Mouse (Mus musculus) embryonic facial prominence, embryonic 12.5 days (tissue): Measurements from ENCODE around the gene Sec22c. TPM values are rescaled to one million over a fixed set of nuclear protein-coding genes. Genes with fewer than 3 reads are reported as not detected.

Experiments used
- ATAC-seq: fragments of 200-750 bp; cut with Nextera tagmentation; 2 replicates; pipeline ENCODE4 v1.8.0; 2017; ENCODE audit not compliant: insufficient number of reproducible peaks, insufficient read depth, low FRiP score, low TSS enrichment
- H3K27ac ChIP-seq: fragments of 300-500 bp; sonication (generic); 2 replicates; pipeline ENCODE4 v1.5.1; 2016; ENCODE audit warnings: mild to moderate bottlenecking
- H3K27me3 ChIP-seq: fragments of 300-500 bp; sonication (generic); 2 replicates; pipeline ENCODE4 v1.6.1; 2016; ENCODE audit warnings: mild to moderate bottlenecking, moderate library complexity
- H3K36me3 ChIP-seq: fragments of 300-500 bp; sonication (generic); 2 replicates; pipeline ENCODE4 v1.6.1; 2016; ENCODE audit warnings: mild to moderate bottlenecking
- H3K4me1 ChIP-seq: fragments of 300-500 bp; sonication (generic); 2 replicates; pipeline ENCODE4 v1.6.1; 2016
- H3K4me2 ChIP-seq: fragments of 300-500 bp; sonication (generic); replicated peaks from 2 replicates; pipeline ENCODE4 v1.6.1; 2016; ENCODE audit warnings: mild to moderate bottlenecking, moderate library complexity
- H3K4me3 ChIP-seq: fragments of 300-500 bp; sonication (generic); 2 replicates; pipeline ENCODE4 v1.5.1; 2016; ENCODE audit warnings: mild to moderate bottlenecking
- H3K9ac ChIP-seq: fragments of 300-500 bp; sonication (generic); 2 replicates; pipeline ENCODE4 v1.6.1; 2016; ENCODE audit warnings: mild to moderate bottlenecking, moderate library complexity
- H3K9me3 ChIP-seq: fragments of 300-500 bp; sonication (generic); 2 replicates; pipeline ENCODE4 v1.6.1; 2016; ENCODE audit warnings: mild to moderate bottlenecking, moderate library complexity
- WGBS: fragments of 180-500 bp; shearing (Covaris S2); methylation state at CpG from one replicate; pipeline ENCODE4 v1.1.7; 2016; 5-methylcytosine and 5-hydroxymethylcytosine counted together
- polyA plus RNA-seq: library from polyadenylated mRNA; unstranded; fragments of >200 nt; fragmentation: Nextera tagmentation; extraction: Ambion mirVana; gene quantifications from 2 replicates; pipeline ENCODE4 v1.2.1, GENCODE M21; 2016

The Sec22c gene
- polyA plus RNA-seq, 1 experiment from 2014 or later = 18.0 TPM

DNA sequence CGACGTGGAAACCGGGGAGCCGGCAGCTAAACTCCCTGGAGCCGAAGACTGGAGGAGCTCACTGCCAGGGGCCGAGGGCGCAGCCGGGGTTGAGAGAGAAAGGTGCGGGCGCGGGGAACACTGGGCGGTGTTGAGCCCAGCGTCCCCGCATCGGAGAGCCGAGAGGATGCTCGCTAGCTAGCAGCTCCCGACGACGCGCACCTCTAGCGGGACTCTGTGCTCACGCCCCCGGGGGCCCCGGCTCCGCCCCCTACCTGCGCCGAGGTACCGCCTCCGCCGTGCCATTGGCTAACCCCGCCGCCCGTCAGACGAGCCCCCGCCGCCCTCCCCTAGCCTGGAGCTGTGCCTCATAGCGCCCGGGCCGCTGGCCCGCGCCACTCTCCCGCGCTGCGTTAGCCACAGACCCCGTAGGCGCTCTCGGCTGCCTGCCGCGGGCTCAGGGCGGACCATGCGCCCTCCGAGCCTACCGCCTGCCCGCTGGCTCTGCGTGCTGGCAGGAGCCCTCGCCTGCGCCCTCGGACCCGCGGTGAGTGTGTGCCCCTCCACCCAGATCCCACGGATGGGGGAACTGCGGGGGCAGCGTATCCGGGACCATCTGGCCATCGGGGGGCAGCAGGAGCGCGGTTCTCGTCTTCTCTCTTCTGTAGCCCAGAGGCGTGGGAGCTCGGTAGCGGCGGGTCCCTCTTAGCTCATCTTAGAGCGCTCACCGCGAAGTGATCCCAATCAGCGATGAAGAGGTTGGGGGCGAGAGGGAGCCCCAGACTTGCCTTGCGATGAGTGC, 62.7 kb downstream of the Sec22c start, which contains the start of gene Vipr1:
Gene Vipr1 (plus strand): TSS at position 316 of the 781 bp plus-strand sequence.
- peak; percentile 80 for ATAC-seq
- Histone ChIP-seq H3K4me1 (peaks cover 16% of the 10 kb centered on the region; the same call in 1 of the 2 replicates), H3K36me3 (no peaks in the 10 kb centered on the region), H3K27me3 (peaks cover 67% of the 10 kb centered on the region), H3K27ac (no peak within 1 kb of the TSS), H3K4me2 (peak within 1 kb of the TSS; percentile 91), H3K4me3 (peak within 1 kb of the TSS; percentile 55), H3K9me3 (no peaks in the 10 kb centered on the region), H3K9ac (peak within 1 kb of the TSS; percentile 44)
- under 1% methylated on average over 79 of the region's 79 CpGs for WGBS

GRCm38 (mm10) chr9:121642001-121642400, 63.3 kb downstream of the Sec22c start, which contains the start of gene Lyzl4:
Lyzl4 (minus strand) TSS chr9:121642096.
- H3K4me3 ChIP-seq = peak within 1 kb of the TSS; percentile 55
- H3K27ac ChIP-seq = no peak within 1 kb of the TSS
- peaks cover 16% of the 10 kb centered on the region; the same call in 1 of the 2 replicates for H3K4me1 ChIP-seq
- WGBS = under 1% methylated on average over 25 of the region's 26 CpGs
- peak; percentile 54; the same call in 1 of the 2 replicates for ATAC-seq
- peak within 1 kb of the TSS; percentile 44 for H3K9ac ChIP-seq
- peaks cover 64% of the 10 kb centered on the region for H3K27me3 ChIP-seq
- H3K4me2 ChIP-seq = peak within 1 kb of the TSS; percentile 91
- H3K36me3 ChIP-seq = no peaks in the 10 kb centered on the region
- no peaks in the 10 kb centered on the region for H3K9me3 ChIP-seq

GRCm38 (mm10) chr9:121641235-121641915, 63.9 kb downstream of the Sec22c start:
- Histone ChIP-seq H3K4me2 (peak overlapping the region; percentile 91), H3K4me3 (peak overlapping the region; percentile 55), H3K27me3 (peaks cover 65% of the 10 kb centered on the region), H3K9me3 (no peaks in the 10 kb centered on the region), H3K4me1 (peaks cover 16% of the 10 kb centered on the region; the same call in 1 of the 2 replicates), H3K9ac (peak overlapping the region; percentile 44; the same call in 1 of the 2 replicates), H3K36me3 (no peaks in the 10 kb centered on the region), H3K27ac (no peak overlapping the region)
- 10% methylated on average over 27 of the region's 27 CpGs for WGBS
- no peak for ATAC-seq

- no peak overlapping the region for H3K4me2 ChIP-seq
- 53% methylated on average over 16 of the region's 16 CpGs for WGBS
- ATAC-seq = no peak
- no peaks in the 10 kb centered on the region for H3K36me3 ChIP-seq
- H3K9ac ChIP-seq = no peak overlapping the region
- H3K9me3 ChIP-seq = no peaks in the 10 kb centered on the region
- peaks cover 16% of the 10 kb centered on the region; the same call in 1 of the 2 replicates for H3K4me1 ChIP-seq
- no peak overlapping the region for H3K27ac ChIP-seq
- peaks cover 74% of the 10 kb centered on the region for H3K27me3 ChIP-seq
- no peak overlapping the region for H3K4me3 ChIP-seq
Measured at GRCm38 (mm10) chr9:121639790-121640189, 65.5 kb downstream of the Sec22c start.

GRCm38 (mm10) chr9:121635835-121636576, 69.3 kb downstream of the Sec22c start:
- Histone ChIP-seq H3K4me1 (no peaks in the 10 kb centered on the region), H3K27me3 (peaks cover 37% of the 10 kb centered on the region), H3K4me2 (no peak overlapping the region), H3K36me3 (no peaks in the 10 kb centered on the region), H3K9me3 (no peaks in the 10 kb centered on the region), H3K4me3 (no peak overlapping the region), H3K27ac (no peak overlapping the region), H3K9ac (no peak overlapping the region)
- no peak for ATAC-seq
- 50% methylated on average over 7 of the region's 7 CpGs for WGBS

- 0 out of 2 replicates have a peak, but pooled peaks have one; percentile 10 for ATAC-seq
- 83% methylated on average over 6 of the region's 6 CpGs for WGBS
- Histone ChIP-seq H3K4me2 (no peak overlapping the region), H3K4me3 (no peak overlapping the region), H3K9me3 (no peaks in the 10 kb centered on the region), H3K4me1 (no peaks in the 10 kb centered on the region), H3K9ac (no peak overlapping the region), H3K27ac (no peak overlapping the region), H3K36me3 (no peaks in the 10 kb centered on the region), H3K27me3 (peaks cover 12% of the 10 kb centered on the region; the same call in 1 of the 2 replicates)
Measured at GRCm38 (mm10) chr9:121633306-121633705, 72.0 kb downstream of the Sec22c start.

- no peaks in the 10 kb centered on the region for H3K4me1 ChIP-seq
- WGBS = 83% methylated on average over 10 of the region's 10 CpGs
- H3K4me2 ChIP-seq = no peak overlapping the region
- no peaks in the 10 kb centered on the region for H3K36me3 ChIP-seq
- no peak overlapping the region for H3K4me3 ChIP-seq
- no peaks in the 10 kb centered on the region for H3K9me3 ChIP-seq
- no peak for ATAC-seq
- H3K27ac ChIP-seq = no peak overlapping the region
- no peak overlapping the region for H3K9ac ChIP-seq
- H3K27me3 ChIP-seq = peaks cover 12% of the 10 kb centered on the region; the same call in 1 of the 2 replicates
Measured at GRCm38 (mm10) chr9:121632891-121633290, 72.4 kb downstream of the Sec22c start.

GRCm38 (mm10) chr9:121631946-121632345, 73.3 kb downstream of the Sec22c start:
- Histone ChIP-seq H3K9ac (no peak overlapping the region), H3K27me3 (peaks cover 12% of the 10 kb centered on the region; the same call in 1 of the 2 replicates), H3K36me3 (no peaks in the 10 kb centered on the region), H3K4me3 (no peak overlapping the region), H3K27ac (no peak overlapping the region), H3K4me2 (no peak overlapping the region), H3K4me1 (no peaks in the 10 kb centered on the region), H3K9me3 (no peaks in the 10 kb centered on the region)
- 69% methylated on average over 4 of the region's 4 CpGs for WGBS
- no peak for ATAC-seq

DNA sequence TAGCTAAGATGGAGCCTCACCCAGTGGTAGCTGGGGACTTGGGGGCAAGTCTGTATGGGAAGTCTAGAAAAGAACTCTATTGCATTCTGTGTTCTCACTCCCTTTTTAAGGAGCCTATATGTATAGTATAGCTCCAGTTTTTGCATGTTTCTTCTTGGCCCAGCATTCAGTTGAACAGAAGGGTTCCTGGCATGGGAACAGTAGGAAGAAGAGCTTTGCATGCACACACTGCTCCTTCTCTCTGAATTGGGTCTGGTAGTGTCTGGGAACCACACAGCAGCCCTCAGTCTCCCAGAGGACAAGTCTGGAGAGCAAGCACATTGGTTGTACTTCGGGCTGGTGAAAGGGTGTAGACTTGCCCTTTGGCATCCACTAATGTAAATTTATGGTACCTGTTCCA, 74.7 kb downstream of the Sec22c start:
- Histone ChIP-seq H3K27ac (no peak overlapping the region), H3K9ac (no peak overlapping the region), H3K27me3 (peaks cover 1% of the 10 kb centered on the region; the same call in 1 of the 2 replicates), H3K4me1 (no peaks in the 10 kb centered on the region), H3K36me3 (no peaks in the 10 kb centered on the region), H3K4me3 (no peak overlapping the region), H3K9me3 (no peaks in the 10 kb centered on the region), H3K4me2 (no peak overlapping the region)
- no peak for ATAC-seq
- 80% methylated on average over 1 of the region's 1 CpGs for WGBS
